Mouse (Mus musculus) stomach, embryonic 16.5 days (tissue): Measurements from ENCODE around the gene Cadm2. TPM values are rescaled to one million over a fixed set of nuclear protein-coding genes. Genes with fewer than 3 reads are reported as not detected.
A peak's percentile ranks its signal among the peaks of the same experiment; 100 is the strongest.

ENCODE experiments used
- ATAC-seq: fragments of 200-750 bp; cut with Nextera tagmentation; 2 replicates; pipeline ENCODE4 v1.8.0; 2017; ENCODE audit warnings: moderate number of reproducible peaks, moderate TSS enrichment; ENCODE audit not compliant: insufficient read depth, low FRiP score
- H3K27ac ChIP-seq: fragments of 300-500 bp; sonication (generic); 2 replicates; pipeline ENCODE4 v1.5.1; 2014; ENCODE audit warnings: low read length
- H3K27me3 ChIP-seq: fragments of 300-500 bp; sonication (generic); 2 replicates; pipeline ENCODE4 v1.6.1; 2014; ENCODE audit warnings: low read length, control low read depth, mixed read lengths; ENCODE audit not compliant: control insufficient read depth, insufficient read depth
- H3K36me3 ChIP-seq: fragments of 300-500 bp; sonication (generic); 2 replicates; pipeline ENCODE4 v1.6.1; 2014; ENCODE audit warnings: low read length; ENCODE audit not compliant: control insufficient read depth, insufficient read depth
- H3K4me1 ChIP-seq: fragments of 300-500 bp; sonication (generic); 2 replicates; pipeline ENCODE4 v1.6.1; 2014; ENCODE audit warnings: low read length, control low read depth, mixed read lengths; ENCODE audit not compliant: control insufficient read depth, insufficient read depth
- H3K4me2 ChIP-seq: fragments of 300-500 bp; sonication (generic); 2 replicates; pipeline ENCODE4 v1.6.1; 2014; ENCODE audit warnings: low read depth, low read length, mixed read lengths
- H3K4me3 ChIP-seq: fragments of 300-500 bp; sonication (generic); replicated peaks from 2 replicates; pipeline ENCODE4 v1.5.1; 2014; ENCODE audit warnings: mild to moderate bottlenecking, low read length
- H3K9ac ChIP-seq: fragments of 300-500 bp; sonication (generic); 2 replicates; pipeline ENCODE4 v1.6.1; 2014; ENCODE audit warnings: low read length
- H3K9me3 ChIP-seq: fragments of 300-500 bp; sonication (generic); replicated peaks from 2 replicates; pipeline ENCODE4 v1.6.1; 2016; ENCODE audit warnings: low read length, control low read depth; ENCODE audit not compliant: control insufficient read depth
- WGBS: fragments of 180-500 bp; shearing (Covaris S2); extraction: QIAGEN DNeasy Blood & Tissue Kit; methylation state at CpG from one replicate; pipeline ENCODE4 v1.1.7; 2014; 5-methylcytosine and 5-hydroxymethylcytosine counted together
- polyA plus RNA-seq: library from polyadenylated mRNA; unstranded; fragments of >200 nt; fragmentation: Nextera tagmentation; extraction: Ambion mirVana; gene quantifications from 2 replicates; pipeline ENCODE4 v1.2.1, GENCODE M21; 2015

The Cadm2 gene
- 0.36 and 0.76 TPM in 2 replicates for polyA plus RNA-seq

- Histone ChIP-seq H3K4me1 (no peaks in the 10 kb centered on the region), H3K4me3 (peak within 1 kb of the TSS; percentile 74), H3K27me3 (peaks cover 5% of the 10 kb centered on the region; the same call in 1 of the 2 replicates), H3K27ac (no peak within 1 kb of the TSS), H3K9me3 (no peaks in the 10 kb centered on the region), H3K9ac (peak within 1 kb of the TSS; percentile 73), H3K36me3 (no peaks in the 10 kb centered on the region), H3K4me2 (peak within 1 kb of the TSS; percentile 97)
- ATAC-seq: peak; percentile 100
- WGBS: 1% methylated on average over 21 of the region's 35 CpGs
These were observed at the start of gene Cadm2 for GRCm38 (mm10) chr16:67620826-67621505. TSS of gene Cadm2 (minus strand) at chr16:67620908.

GRCm38 (mm10) chr16:67646930-67647329 lies 26.2 kb upstream of the Cadm2 start:
- Histone ChIP-seq H3K36me3 (no peaks in the 10 kb centered on the region), H3K9ac (no peak overlapping the region), H3K4me1 (no peaks in the 10 kb centered on the region), H3K27me3 (no peaks in the 10 kb centered on the region), H3K9me3 (no peaks in the 10 kb centered on the region), H3K4me3 (no peak overlapping the region), H3K27ac (no peak overlapping the region), H3K4me2 (no peak overlapping the region)
- no peak for ATAC-seq
- WGBS: 90% methylated on average over 3 of the region's 3 CpGs

DNA sequence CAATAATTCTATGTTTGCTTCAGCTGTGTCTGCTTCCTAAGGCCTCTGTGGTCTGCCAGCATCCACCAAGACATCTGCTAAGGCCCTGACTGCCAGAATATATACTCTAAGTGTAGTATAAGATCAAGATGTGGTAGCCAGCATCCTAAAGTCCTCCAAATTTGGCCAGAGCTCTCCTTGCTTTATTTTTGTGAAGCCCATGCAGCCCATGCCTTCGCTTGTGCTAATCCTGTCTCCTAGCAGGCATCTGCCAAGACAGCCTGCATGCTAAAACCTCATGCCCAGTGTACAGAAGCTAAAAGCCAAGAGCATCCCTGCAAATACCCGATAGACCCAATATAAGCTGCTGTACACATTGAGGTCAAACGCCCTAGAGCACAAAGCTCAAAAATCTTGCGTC lies 22.9 kb upstream of the Cadm2 start:
- H3K27me3 ChIP-seq: no peaks in the 10 kb centered on the region
- ATAC-seq: no peak
- no peak overlapping the region for H3K9ac ChIP-seq
- no peak overlapping the region for H3K4me3 ChIP-seq
- H3K9me3 ChIP-seq: no peaks in the 10 kb centered on the region
- WGBS: 84% methylated on average over 4 of the region's 4 CpGs
- no peaks in the 10 kb centered on the region for H3K36me3 ChIP-seq
- no peak overlapping the region for H3K4me2 ChIP-seq
- no peak overlapping the region for H3K27ac ChIP-seq
- no peaks in the 10 kb centered on the region for H3K4me1 ChIP-seq

GRCm38 (mm10) chr16:67619906-67620781 lies 564 bp downstream of the Cadm2 start:
- Histone ChIP-seq H3K9me3 (no peaks in the 10 kb centered on the region), H3K9ac (peak overlapping the region; percentile 73), H3K27ac (no peak overlapping the region), H3K27me3 (peaks cover 5% of the 10 kb centered on the region; the same call in 1 of the 2 replicates), H3K36me3 (no peaks in the 10 kb centered on the region), H3K4me1 (no peaks in the 10 kb centered on the region), H3K4me3 (peak overlapping the region; percentile 74), H3K4me2 (peak overlapping the region; percentile 97)
- under 1% methylated on average over 52 of the region's 61 CpGs for WGBS
- ATAC-seq: peak; percentile 45; the same call in 1 of the 2 replicates

GRCm38 (mm10) chr16:67619416-67619815 lies 1.3 kb downstream of the Cadm2 start:
- Histone ChIP-seq H3K4me2 (peak overlapping the region; percentile 97), H3K4me3 (peak overlapping the region; percentile 74), H3K9ac (peak overlapping the region; percentile 73), H3K27me3 (peaks cover 5% of the 10 kb centered on the region; the same call in 1 of the 2 replicates), H3K9me3 (no peaks in the 10 kb centered on the region), H3K4me1 (no peaks in the 10 kb centered on the region), H3K36me3 (no peaks in the 10 kb centered on the region), H3K27ac (no peak overlapping the region)
- ATAC-seq: no peak
- 1% methylated on average over 16 of the region's 16 CpGs for WGBS

GRCm38 (mm10) chr16:67618817-67619216 lies 1.9 kb downstream of the Cadm2 start:
- no peaks in the 10 kb centered on the region for H3K9me3 ChIP-seq
- H3K36me3 ChIP-seq: no peaks in the 10 kb centered on the region
- H3K27ac ChIP-seq: no peak overlapping the region
- peak overlapping the region; percentile 3; the same call in 1 of the 2 replicates for H3K4me3 ChIP-seq
- H3K27me3 ChIP-seq: peaks cover 5% of the 10 kb centered on the region; the same call in 1 of the 2 replicates
- no peak for ATAC-seq
- WGBS: 24% methylated on average over 13 of the region's 13 CpGs
- peak overlapping the region; percentile 97; the same call in 1 of the 2 replicates for H3K4me2 ChIP-seq
- H3K4me1 ChIP-seq: no peaks in the 10 kb centered on the region
- H3K9ac ChIP-seq: no peak overlapping the region

DNA sequence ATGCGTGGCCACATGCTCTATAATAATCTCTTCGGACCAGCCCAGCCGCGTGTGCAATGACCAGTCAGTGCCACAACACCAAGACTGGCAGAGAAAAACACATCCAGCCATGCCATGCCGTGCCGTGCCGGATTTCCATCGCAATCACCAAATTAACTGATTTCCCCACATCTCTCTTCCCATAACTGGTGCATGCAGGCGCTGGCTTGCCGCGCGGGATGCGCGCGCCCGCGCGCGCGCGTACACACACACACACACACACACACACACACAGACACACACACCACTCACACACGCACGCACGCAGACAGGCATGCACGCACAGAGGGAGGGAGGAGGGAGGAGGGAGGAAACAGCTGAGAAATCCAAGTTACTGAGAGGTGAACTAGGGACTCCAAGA lies 2.9 kb downstream of the Cadm2 start:
- H3K9ac ChIP-seq: peak overlapping the region; percentile 43
- H3K36me3 ChIP-seq: no peaks in the 10 kb centered on the region
- peak overlapping the region; percentile 39 for H3K4me3 ChIP-seq
- ATAC-seq: no peak
- H3K4me2 ChIP-seq: peak overlapping the region; percentile 67
- no peaks in the 10 kb centered on the region for H3K9me3 ChIP-seq
- 3% methylated on average over 25 of the region's 25 CpGs for WGBS
- peaks cover 5% of the 10 kb centered on the region; the same call in 1 of the 2 replicates for H3K27me3 ChIP-seq
- H3K4me1 ChIP-seq: no peaks in the 10 kb centered on the region
- no peak overlapping the region for H3K27ac ChIP-seq

DNA sequence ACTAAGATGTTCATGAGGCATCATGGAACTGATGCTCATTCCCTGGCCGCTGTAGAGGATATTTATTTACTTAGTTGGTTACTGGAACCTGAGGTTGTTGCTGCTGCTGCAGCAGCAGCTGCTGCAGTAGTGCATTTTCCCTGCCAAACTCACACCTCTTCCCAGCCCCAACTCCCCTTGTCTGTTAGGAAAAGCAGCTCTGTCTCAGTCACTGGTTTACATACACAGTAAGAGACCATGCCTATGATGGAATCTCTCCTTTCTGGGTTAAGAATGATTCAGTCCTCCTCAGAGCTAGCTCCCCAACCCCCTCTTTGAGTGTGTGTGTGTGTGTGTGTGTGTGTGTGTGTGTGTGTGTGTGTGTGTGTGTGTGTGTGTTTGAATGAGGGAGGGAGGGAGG lies 3.5 kb downstream of the Cadm2 start:
- Histone ChIP-seq H3K9me3 (no peaks in the 10 kb centered on the region), H3K4me2 (no peak overlapping the region), H3K36me3 (no peaks in the 10 kb centered on the region), H3K4me3 (no peak overlapping the region), H3K27ac (no peak overlapping the region), H3K4me1 (no peaks in the 10 kb centered on the region), H3K9ac (no peak overlapping the region), H3K27me3 (peaks cover 5% of the 10 kb centered on the region; the same call in 1 of the 2 replicates)
- 22% methylated on average over 1 of the region's 1 CpGs for WGBS
- no peak for ATAC-seq

DNA sequence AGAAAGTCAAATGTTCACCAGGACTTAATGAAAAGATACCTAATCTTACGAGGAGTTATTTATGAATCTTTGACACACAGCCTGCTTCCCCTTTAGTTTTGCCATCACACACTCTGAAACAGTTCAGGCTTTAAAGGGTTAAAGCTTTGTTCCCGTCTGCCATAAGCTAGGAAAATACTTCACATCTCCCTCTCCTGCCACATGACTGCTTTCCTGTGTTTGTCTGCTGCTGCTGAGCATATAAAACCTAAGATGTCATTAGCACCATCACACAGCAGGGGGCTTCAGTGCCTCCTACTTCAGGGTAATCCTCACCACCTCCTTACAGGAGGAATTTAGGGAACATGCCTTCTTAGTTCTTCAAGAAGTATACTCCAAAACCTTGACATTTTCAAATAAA lies 6.8 kb downstream of the Cadm2 start:
- Histone ChIP-seq H3K27me3 (peaks cover 3% of the 10 kb centered on the region; the same call in 1 of the 2 replicates), H3K9me3 (no peaks in the 10 kb centered on the region), H3K4me1 (no peaks in the 10 kb centered on the region), H3K36me3 (no peaks in the 10 kb centered on the region), H3K4me3 (no peak overlapping the region), H3K9ac (no peak overlapping the region), H3K27ac (no peak overlapping the region), H3K4me2 (no peak overlapping the region)
- 29% methylated on average over 2 of the region's 2 CpGs for WGBS
- ATAC-seq: no peak
